Mouse (Mus musculus) G1E-ER4 (cell line): ENCODE data around the gene Hnf1a. TPM values are rescaled to one million over a fixed set of nuclear protein-coding genes. Genes with fewer than 3 reads are reported as not detected.

Source experiments
- GATA1 ChIP-seq: IDR thresholded peaks from one replicate; pipeline ENCODE4 v1.8.0; 2012; ENCODE audit warnings: low read length, inconsistent platforms
- polyA plus RNA-seq: library from polyadenylated mRNA; stranded (reverse); fragments of >175 nt; gene quantifications from 2 replicates; pipeline ENCODE4 v1.2.3, GENCODE M21; 2012

Gene Hnf1a
- polyA plus RNA-seq, 1 experiment, result 0.13 TPM

DNA sequence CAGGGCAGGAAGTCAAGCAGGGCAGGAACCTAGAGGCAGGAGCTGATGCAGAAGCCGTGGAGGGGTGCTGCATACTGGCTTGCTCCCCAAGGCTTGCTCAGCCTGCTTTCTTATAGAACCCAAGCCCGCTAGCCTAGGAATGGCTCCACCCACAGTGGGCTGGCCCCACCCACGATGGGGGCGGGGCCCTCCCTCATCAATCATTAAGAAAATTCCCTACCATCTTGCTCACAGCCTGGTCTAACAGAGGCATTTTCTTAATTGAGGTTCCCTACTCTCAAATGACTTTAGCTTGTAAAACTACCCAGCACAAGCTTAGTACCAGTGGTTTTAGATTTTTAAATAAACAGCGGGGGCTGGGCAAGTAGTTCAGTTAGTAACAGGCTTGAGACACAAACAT lies 39.3 kb downstream of the Hnf1a start:
- no peak for TF ChIP-seq GATA1

DNA sequence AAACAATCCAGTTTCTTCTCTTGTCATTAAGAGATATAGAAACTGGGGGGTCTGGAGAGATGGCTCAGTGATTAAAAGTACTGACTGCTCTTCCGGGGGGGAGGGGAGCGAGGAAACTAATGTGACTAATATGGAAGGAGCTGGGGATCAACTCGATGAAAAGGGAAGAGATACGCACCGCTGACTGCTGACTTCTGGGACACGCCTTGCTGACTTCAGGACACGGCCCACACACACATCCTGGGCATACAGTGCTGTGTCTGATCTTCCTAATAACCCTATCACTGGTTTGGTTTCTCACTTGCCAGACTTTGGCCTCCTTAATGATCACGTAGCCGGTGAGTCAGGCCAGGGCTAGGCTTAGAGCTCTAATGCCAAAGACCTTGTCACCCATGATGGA lies 44.1 kb downstream of the Hnf1a start:
- TF ChIP-seq GATA1, result no peak

DNA sequence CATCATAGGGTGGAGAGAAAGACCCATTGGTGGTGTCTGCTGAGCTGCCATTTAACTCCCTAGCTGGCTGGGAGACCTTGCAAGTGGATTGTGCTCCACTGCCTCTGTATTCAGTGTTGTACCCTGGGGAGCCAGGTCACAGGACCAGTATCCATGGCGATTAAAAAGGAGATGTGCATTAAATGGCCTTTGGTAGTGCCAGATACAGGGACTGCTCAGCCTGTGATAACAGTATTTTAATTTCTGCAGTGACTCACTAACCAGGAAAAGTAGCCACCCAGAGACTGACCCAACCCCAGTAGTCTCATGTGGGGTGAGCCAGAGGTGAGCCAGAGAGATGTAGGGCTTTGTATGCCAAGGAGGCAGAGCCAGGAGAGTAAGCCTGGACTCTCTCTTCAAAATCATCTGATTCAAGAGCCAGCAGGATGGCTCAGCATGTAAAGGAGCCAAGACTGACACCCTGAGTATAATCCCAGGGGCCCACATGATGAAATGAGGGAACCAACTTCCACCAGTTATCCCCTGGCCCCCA lies 44.7 kb downstream of the Hnf1a start:
- TF ChIP-seq GATA1, result no peak

DNA sequence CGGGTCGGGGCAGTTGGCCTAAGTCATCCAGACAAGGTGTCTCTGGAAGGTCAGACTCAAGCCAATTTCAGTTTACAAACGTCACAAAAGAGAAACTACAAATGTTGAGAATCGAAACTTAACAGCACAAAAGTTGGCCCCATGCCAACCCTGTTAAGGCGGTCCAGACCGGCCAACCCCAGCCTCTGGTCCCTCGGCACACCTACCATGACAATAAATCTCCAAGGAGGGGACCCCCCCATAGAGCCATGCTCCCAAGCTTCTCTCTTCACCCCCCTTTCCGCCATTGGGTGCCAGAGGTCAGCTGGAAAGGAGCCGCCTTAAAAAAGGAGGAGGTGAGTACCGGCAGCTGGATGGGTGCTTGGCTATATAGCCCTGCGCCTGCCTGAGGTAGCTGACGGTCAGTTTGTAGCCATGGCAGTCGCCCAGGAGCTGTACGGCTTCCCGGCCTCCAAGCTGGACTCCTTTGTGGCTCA lies 47.9 kb downstream of the Hnf1a start, which contains the start of gene Oasl1:
Gene Oasl1 (plus strand): TSS at position 243 of the 476 bp plus-strand sequence.
- TF ChIP-seq GATA1, result no peak

DNA sequence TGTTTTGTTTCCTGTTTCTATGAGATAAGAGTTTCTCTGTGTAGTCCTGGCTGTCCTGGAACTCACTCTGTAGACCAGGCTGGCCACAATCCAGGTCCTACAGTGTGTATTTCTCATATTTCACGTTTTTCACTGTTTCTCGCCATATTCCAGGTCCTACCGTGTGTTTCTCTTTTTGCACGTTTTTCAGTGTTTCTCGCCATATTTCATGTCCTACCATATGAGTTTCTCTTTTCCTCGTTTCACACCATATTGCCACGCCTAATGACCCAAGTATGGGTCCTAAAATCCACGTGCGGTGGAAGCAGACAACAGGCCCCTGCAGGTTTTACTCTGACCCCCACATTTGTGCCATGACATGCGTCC lies 48.5 kb downstream of the Hnf1a start:
- TF ChIP-seq GATA1, result no peak

DNA sequence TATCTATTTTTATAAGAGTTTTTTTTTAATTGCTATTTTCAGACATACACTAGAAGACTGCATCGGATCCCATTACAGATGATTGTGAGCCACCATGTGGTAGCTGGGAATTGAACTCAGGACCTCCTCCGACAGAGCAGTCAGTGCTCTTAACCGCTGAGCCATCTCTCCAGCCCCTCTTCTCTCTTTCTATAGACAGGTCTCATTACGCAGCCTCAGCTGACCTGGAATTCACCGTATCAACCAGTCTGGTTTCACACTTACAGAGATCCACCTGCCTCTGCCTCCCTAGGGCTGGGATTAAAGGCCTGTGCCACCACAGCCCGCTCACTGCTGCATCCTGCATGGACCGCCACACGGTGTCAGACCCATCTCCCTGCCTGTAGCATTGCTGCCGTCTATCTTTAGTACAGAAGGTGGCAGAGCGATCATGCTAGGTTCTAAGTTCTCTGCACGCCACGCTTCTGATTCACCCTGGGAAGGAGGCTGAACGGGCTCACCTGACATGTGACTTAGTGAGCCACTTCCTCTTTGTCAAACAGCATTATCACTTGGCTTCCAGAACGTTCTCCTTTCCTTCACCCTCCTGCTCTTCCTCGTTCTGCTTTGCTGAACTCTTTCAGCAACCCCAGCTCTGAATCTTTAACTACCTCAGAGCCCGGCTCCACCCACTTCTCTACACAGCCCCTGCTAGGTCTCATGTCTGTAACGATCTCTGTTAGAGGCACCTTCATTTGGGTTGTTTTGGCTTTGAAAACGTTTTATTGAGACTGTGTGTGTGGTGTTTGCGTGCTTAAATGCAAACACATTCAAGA lies 49.1 kb downstream of the Hnf1a start:
- TF ChIP-seq GATA1, result no peak

DNA sequence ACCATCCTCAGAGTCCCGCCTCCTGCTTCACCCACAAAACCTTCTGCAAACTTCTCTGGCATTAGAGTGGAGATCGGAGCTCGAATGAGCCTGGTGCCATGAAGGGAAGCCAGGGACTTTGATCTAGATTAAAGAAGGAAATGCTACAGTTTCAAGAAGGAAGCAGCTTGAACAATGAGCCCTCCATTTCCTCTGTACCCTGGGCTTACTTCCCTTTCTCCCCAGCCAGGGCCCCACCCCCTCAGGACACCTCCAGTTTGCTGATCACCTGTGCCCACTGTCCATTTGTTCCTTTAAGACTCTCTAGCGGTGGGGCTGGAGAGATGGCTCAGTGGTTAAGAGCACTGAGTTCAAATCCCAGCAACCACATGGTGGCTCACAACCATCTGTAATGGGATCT lies 54.1 kb downstream of the Hnf1a start:
- no peak for TF ChIP-seq GATA1

DNA sequence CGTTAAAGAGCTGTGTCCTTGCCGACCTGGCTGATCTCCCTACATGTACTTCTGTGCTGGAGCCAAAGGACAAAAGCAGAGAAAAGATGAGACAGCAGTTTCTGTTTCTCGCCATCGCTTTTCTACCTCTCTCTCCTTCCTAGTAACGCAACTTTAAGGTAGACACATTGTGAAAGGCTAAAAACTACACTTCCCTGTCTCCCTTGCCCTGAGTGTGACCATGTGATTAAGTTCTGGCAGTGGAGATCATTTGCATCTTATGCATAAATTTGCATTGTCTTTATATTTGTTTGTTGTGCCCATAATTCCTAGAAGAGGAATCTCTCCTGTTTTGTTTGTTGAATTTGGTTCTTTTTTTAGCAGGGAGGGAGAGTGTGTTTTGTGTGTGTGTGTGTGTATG lies 55.0 kb downstream of the Hnf1a start:
- no peak for TF ChIP-seq GATA1

DNA sequence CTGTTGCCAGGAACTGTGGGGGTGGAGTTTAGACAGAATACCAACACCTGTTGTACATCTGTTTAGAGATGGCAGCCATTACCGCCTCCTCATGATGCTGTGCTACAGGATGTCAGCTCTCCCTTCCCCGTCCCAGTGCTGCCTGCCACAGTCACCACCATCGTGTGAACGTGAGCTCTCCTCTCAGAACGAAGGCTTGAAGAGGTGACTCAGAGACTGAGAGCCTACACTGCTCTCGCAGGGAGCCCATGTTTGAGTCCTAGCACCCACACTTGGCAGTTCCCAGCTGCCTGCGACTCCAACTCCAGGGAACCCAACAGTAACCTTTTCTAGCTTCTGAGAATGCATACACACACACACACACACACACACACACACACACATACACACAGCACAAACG lies 56.0 kb downstream of the Hnf1a start:
- TF ChIP-seq GATA1, result no peak

DNA sequence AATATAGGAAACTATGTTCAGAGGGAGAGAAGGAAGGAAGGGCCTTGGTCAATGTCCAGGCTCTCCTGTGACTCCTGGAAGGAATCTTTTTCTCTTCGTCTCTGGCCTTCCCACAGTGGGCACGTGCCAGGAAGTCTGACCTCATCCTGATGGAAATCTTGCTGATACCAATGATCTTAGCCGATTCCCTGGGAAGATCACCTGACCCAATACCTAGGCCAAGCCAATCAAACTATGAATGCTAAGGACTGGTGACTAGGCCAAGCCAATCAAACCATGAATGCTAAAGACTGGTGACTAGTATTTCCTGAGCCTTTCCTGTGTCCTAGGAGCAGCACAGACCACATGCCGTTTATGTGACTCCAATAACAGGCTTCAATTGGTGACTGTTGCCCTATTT lies 57.2 kb downstream of the Hnf1a start:
- no peak for TF ChIP-seq GATA1

DNA sequence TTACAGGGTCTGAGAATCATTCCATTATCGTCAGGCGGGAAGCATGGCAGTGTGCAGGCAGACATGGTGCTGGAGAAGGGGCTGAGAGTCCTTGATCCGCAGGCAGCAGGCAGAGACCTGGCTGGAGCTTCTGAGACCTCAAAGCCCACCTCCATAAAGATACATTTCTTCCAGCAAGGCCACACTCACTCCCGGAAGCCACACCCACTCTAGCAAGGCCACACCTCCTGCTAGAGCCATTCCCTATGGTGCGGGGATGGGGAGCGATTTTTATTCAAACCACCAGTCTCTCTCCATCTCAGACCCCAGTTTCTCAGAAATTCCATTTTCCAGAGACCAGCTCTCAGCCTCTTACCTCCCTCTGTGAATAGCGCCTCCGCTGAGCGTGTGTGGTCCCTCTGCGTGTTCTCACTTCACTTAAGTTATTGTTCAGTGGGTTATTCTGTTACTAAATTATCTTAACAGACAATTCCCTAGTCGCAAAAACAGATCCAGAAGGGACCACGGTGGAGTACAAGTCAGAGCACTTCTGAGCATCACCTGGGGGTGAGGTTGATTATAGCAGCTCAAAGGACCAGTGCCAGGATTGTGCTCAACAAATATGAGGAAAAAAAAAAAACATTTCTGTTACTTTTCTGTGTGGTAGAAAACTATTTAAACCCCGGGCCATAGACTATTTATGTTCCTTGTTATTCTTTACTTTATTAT lies 62.1 kb downstream of the Hnf1a start:
- no peak for TF ChIP-seq GATA1

DNA sequence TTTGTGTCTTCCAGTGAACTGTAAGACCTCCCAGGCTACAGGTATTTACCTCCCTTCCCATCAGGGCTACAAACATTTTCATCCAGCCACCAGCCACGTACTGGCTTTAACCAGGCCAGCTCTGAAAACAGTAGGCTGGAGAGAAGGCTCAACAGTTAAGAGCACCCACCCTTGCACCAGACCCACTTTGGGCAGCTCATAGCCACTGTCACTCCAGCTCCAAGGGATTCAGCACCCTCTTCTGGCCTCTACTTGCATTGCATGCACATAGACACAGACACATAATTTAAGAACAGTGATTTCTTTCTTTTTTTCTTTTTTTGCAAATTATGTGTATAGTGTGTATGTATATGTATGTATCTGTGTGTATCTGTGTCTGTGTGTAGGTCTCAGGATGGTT lies 68.5 kb downstream of the Hnf1a start:
- TF ChIP-seq GATA1, result no peak

Other genes starting within 250 kb of the Hnf1a start
- gene Ankrd13a, start 196.4 kb downstream of the Hnf1a start, polyA plus RNA-seq, result 367 and 441 TPM in 2 replicates
- 134 and 155 TPM in 2 replicates for gene Git2, start 195.6 kb downstream of the Hnf1a start, polyA plus RNA-seq
- 0.05 TPM in 1 of 2 replicates, not detected in the other for gene 1500011B03Rik, start 147.6 kb downstream of the Hnf1a start, polyA plus RNA-seq
- not detected in 2 replicates for gene 4930519G04Rik, start 117.4 kb downstream of the Hnf1a start, polyA plus RNA-seq
- gene Gm9936, start 112.4 kb downstream of the Hnf1a start, polyA plus RNA-seq, result not detected in 2 replicates
- not detected in 2 replicates for gene Oasl2, start 74.2 kb downstream of the Hnf1a start, polyA plus RNA-seq
- 4.5 and 5.0 TPM in 2 replicates for gene Oasl1, start 47.9 kb downstream of the Hnf1a start, polyA plus RNA-seq
- 42.9 and 56.7 TPM in 2 replicates for gene 2210016L21Rik, start 28.9 kb downstream of the Hnf1a start, polyA plus RNA-seq
- gene Sppl3, start 40.0 kb upstream of the Hnf1a start, polyA plus RNA-seq, result 27.2 and 31.9 TPM in 2 replicates
- not detected in 2 replicates for gene Gm10401, start 127.2 kb upstream of the Hnf1a start, polyA plus RNA-seq
- 67.5 and 69.2 TPM in 2 replicates for gene Acads, start 148.3 kb upstream of the Hnf1a start, polyA plus RNA-seq
- 37.8 and 47.6 TPM in 2 replicates for gene Unc119b, start 163.9 kb upstream of the Hnf1a start, polyA plus RNA-seq
- gene Mlec, start 187.1 kb upstream of the Hnf1a start, polyA plus RNA-seq, result 61.4 and 64.0 TPM in 2 replicates
- not detected in 2 replicates for gene Cabp1, start 223.3 kb upstream of the Hnf1a start, polyA plus RNA-seq